Mouse (Mus musculus): ENCODE measurements at regions not wholly inside any gene's neighbourhood (a gene's known extent, or its start where the extent isn't known, plus 50 kb on each side); places are given as distances from the start of the nearest gene placed in this dataset.

DNA sequence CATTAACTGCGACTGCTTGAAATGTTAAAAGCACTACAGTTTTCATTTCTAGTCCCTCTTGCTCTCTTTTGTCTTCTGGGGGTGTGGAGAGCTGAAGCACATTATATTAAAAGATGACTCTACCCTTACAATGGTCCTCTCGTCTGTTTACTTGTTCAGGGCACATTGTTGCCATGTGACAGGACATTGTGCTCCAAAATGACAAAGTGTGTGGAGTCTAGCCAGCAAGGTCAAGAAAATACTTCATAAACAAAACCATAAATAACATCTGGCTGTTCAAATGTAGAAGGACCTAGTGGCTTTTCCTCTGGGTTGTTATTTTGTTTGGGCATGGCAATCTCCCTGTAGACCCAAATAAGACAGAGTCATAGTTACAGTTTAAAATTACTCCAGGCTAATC is 95.1 kb upstream of the Prep start:
- TF ChIP-seq CTCF (IDR thresholded peaks at IDR 0.05; ENCODE audit: low read depth) = no peak
- TF ChIP-seq EP300 (IDR thresholded peaks at IDR 0.05; ENCODE audit: low read depth) = no peak
